Mouse (Mus musculus): ENCODE results near the gene Spocd1.

Spocd1 gene

DNA sequence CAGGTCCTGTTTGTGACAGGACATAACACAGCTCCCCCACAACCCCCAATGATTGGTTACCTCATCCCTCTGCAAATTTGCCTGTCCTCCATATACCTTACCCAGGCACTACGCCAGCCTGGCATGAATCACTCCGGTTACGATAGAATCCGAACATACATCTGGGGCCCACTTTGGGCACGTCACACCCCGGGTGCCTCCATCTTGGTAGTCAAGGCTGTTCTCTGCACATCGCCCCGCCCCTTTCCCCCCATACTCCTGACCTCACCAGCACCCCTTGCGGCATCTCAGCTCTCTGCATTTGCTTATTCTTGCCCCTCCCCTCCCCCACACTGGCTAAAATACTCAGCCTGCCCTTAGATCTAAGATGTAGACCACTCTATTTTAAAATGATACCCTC lies 76.5 kb downstream of the Spocd1 start:
- peak; percentile 73 for DNase-seq (ENCODE audit: low read depth, low spot score)

- DNase-seq (ENCODE audit: low read depth, low spot score), result no peak
Measured at GRCm38 (mm10) chr4:130006533-130006932, 77.5 kb downstream of the Spocd1 start.
